Mouse (Mus musculus) naive thymus-derived CD4-positive, alpha-beta T cell, adult 5 months (primary cell): ENCODE data around the gene Npepl1. TPM values are rescaled to one million over a fixed set of nuclear protein-coding genes. Genes with fewer than 3 reads are reported as not detected.

ENCODE experiments used
- polyA plus RNA-seq: library from polyadenylated mRNA; unstranded; fragments of 100-300 nt; shearing (Covaris generic); gene quantifications from one replicate; pipeline ENCODE4 v1.2.1, GENCODE M21; 2017

Gene Npepl1
- 107 TPM for polyA plus RNA-seq

DNA sequence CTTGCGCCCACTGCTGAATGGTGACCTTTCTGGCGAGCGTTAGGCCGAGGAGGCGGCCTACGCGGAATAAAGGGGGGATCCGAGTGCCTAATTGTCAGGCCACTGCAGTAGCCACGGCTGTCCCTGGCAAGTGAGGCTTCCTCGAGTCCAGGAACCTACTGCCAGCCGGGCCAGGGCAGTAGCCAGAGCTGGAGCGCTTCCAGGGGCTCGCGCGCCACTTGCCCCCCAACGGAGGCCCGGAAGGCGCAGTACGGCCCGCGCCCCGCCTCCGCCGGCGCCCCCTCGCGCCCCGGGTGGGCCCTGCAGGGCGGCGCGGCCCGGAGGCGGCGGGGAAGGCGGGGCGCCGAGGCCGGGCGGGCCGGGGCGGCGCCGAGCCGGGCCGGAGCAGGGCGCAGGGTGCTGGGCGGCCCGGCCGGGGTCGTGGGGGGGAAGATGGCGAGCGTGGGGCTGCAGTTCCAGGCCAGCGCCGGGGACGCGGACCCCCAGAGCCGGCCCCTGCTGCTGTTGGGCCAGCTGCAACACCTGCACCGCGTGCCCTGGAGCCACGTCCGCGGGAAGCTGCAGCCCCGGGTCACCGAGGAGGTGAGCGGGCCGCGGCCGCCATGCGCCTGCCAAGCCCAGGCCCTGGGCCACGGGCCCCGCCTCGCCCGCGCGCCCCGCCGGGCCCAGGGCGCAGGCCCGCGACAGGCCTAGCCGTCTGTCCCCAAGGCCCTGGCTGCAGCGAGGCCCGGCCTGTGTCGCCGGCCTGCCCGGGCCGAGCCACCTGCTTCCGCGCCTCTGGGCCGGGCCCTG is at the start of gene Npepl1:
TSS of gene Npepl1 (plus strand) at position 359 of the 792 bp plus-strand sequence.

GRCm38 (mm10) chr2:174075673-174076432 is 34.3 kb upstream of the Npepl1 start, which contains the start of gene Stx16:
Stx16 (plus strand) TSS chr2:174076308.

Other genes with a start within 250 kb of the Npepl1 start
- 21.1 TPM for gene Stx16, start 34.0 kb upstream of the Npepl1 start, polyA plus RNA-seq
- gene Gnas, start 174.0 kb downstream of the Npepl1 start, polyA plus RNA-seq, result 645 TPM
- 7.1 TPM for gene Gm20721, start 236.4 kb downstream of the Npepl1 start, polyA plus RNA-seq